Mouse (Mus musculus): ENCODE measurements at regions not wholly inside any gene's neighbourhood (a gene's known extent, or its start where the extent isn't known, plus 50 kb on each side); places are given as distances from the start of the nearest gene placed in this dataset.

DNA sequence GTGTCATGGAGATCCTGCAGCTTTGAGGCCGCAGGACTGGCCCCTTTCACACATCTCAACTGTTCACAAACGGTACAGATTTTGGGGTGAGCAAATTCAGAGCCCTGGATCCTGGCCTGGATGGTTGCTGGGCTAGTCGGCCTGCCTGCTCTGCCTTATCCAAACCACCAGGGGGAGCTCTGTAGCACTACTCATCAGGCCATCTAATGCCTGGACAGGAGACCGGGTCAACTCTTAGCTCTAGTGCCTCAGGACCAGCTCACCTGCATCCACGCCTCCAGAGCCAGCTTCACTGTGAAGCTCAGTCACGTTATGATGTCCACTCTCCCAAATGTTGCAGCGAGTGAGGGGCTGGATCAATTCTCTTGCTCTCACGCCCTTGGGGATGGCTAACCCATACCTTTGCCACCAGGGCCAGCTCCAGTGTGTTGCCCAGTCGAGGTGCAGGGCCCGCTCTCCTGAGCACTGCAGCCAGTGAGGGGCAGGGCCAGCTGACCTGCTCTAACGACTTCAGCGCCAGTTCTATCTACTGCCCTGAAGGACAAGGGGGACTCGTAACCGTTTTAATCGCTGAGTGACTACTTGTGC is 206.8 kb downstream of the Etnk1 start:
- DNase-seq, result peak; percentile 45 to 50

DNA sequence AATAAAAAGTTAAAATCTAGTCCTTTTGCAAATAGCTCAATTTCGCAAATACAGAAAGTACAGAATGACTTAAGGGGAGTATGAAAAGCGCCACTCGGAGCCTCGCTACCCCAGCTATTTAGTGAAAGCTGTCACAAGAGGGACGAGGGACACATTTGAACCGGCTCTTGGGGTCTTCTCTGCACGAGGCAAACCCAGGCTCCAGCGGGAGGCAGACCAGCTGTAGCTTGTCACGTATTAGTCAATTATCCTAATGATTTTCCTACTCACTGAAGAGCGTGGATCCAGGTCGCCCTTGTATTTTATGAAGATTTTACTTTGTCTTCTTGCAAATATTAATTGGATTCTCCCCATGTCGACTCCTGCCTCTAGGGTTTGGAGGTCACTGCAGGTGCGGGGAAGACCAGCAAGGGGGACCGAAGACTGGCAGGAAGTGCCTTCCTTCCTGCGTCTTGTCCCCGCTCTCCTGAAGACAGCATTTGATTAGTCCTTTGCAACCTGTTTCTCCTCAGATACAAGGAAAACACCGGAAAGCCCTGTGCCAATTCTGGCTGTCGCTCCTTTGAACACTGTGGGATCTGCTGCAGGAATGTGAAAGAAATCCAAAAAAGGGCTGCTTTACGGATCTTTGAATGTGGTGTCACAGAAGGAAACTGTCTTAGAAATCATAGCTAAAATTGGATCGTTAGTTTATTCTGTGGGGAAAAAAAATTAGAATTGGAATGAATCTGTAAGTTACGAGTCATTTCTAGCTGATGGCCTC is 209.1 kb downstream of the Etnk1 start:
- no peak for DNase-seq

DNA sequence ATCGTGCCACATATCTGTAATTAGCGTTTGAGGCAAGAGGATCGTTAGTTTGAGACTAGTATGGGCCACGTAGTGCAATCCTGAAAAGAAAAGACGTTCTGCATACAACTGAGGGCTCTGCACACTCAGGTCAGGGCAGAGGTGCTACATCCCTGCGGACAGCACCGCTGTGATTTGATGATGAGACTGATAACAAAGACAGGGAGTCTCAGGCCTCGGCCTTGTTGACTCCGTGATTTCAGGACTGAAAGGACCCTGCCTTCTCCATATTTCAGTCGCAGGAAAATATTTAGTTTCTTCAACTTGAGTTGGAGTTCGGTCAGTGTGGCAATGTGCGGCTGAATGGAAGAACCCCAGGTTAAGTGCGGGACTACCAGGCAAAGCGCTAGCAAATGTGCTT is 210.1 kb downstream of the Etnk1 start:
- DNase-seq, result no peak

DNA sequence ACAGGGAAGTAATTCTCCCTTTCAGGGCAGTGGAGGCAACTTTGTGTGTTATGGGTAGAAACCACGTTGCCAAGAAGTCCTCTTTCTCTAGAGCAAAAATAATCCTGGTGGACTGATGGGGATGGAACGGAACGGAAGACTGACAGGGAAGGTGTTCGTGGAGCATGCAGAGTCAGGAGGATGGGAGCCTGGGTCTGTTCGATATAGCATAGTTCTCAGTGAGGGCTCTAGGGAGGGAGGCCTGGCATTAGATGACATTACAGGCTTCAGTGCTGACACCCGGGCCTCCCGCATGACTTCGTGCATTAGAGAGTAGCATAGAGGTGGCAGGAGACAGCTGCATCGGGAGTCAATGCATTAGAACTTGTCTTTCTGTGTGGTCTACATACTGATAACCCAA is 211.1 kb downstream of the Etnk1 start:
- DNase-seq, result no peak

DNA sequence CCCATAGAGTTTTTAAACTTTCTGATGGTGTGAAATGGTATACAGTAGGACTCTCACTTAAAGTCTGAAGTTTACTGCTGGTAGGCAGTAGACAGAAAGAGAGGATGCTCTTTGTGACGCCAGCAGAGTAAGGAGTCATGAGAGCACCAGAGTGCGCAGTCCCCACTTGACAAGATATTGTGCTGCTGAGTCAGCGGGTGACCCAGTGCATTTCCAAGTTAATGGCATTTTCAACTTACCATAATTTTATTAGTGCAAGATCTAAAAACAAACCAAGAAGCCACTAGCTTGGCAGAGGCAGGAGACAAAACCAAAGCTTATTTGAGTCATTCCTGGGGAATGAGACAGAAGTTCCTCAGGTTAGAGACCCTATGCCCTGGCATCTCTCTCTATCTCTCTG is 213.5 kb downstream of the Etnk1 start:
- DNase-seq, result no peak

DNA sequence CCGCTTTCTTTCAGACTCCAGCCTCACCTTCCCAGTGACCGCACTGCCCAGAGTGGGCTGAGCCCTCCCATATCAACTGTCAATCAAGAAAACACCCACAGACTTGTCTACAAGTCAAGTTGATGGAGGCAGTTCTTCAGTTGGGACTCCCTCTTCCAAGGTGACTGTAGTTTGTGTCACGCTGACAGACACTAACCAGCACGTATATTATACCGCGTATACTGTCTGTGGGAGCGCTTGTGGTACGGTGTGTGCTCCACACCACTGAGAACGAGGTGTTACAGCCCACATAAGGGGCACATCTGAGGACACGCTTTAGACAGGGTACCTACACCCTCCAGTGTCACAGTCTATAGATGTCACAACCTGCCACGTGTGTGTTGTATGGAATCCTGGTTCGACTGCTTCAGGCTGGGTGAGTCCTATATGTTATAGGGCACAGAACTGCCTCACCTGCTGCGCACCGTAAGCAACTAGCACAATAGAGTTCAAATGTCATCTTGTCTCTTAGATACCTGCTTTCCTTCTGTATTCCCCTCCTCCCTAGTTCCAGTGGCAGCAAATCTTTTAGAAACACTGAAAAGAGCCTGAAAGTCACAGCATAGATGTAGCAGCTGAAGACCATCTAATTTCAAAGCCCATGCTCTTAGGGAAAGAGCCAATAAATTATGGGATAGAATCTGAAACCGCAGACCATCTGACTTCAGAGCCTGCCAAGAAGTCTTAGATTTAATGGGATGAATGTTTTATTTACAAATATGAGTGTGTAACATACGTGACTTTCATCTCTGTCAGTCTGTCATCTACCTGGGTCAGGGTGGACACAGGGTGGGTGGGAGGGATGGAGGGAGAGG is 219.8 kb downstream of the Etnk1 start:
- no peak for DNase-seq

DNA sequence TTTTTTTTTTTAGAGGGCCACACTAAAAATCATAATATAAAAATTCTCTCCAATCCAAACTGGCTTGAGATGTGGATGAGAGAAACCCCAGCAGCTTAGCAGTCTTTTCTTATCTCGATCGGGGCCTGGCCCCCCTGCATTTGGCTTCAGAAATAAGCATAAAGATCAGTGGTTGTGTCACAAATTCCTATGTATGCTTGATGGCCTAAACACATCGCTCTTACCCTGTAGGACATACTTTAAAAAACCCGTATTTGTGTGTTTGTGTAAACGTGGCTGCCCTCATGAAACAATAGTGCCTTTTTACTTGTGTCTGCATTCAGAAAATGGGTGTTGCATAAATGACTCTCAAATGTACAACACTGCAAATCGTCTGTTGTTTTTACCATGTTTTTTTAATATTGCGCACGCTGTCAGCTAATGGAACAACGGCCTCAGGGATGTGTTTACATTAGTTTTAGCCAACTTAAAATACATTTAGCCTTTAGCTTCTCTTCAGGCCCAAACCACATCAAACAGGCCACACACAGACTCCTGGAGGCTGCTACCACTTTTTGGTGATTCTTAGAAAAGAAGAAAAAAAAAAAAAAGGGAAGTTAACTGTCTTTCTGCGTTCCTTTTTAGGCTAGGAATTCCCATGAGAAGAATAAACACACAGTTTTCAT is 226.7 kb downstream of the Etnk1 start:
- DNase-seq, result no peak

DNA sequence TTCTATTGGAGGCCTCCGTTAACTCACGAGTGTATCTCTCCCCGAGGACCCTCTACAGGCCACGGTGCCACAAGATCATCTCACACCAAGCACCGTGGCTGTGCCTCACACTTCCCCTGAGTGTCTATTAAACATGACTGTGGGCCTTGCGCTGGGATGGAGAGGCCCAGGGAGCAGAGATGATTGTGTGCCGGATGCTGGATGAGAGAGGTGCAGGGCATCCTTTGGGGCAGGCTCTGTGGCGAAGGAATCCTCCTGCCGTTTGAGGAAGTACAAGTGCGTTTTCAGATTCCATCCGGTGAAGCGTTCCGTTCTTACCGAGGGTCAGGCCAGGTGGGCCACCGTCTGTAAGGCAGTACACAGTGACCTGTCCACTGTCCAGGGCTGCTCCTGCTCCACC is 227.4 kb downstream of the Etnk1 start:
- DNase-seq, result no peak

DNA sequence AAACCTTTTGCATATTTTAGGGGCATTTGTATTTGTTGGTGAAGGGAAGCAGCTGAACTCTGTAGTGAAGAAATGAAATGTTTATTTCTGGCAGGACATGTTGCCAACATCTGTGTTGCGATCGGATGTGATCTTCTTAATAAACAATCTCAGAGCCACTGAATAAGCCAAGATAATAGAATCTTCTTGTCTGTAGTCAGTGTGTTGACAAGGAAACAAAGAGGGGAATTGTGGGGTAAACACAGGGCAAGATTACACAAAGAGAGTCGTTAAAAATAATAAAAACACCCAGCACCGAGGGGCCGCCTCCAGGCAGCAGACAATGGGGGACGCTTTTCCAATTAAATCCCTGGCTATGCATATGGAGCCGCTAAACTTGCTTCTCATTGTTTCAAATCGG is 234.4 kb downstream of the Etnk1 start:
- no peak for DNase-seq

DNA sequence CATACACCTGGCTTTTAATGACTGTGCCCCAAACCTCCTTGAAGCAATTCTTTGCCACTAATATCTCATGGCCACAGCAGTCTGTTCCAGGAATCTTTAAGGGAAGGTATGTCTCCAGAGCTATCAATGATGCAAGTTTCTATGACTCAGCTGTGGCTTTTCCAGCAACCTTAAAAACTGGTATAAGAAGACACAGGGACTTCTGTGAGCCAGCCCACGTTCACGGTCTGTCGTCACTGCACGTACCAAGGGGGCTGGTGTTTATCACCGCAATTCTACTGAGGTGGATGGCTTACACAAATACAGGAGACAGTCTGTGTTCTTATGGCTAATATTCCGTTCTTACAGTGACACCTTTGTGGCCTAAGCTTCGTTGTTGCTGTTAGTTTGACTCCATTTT is 234.9 kb downstream of the Etnk1 start:
- DNase-seq, result no peak

DNA sequence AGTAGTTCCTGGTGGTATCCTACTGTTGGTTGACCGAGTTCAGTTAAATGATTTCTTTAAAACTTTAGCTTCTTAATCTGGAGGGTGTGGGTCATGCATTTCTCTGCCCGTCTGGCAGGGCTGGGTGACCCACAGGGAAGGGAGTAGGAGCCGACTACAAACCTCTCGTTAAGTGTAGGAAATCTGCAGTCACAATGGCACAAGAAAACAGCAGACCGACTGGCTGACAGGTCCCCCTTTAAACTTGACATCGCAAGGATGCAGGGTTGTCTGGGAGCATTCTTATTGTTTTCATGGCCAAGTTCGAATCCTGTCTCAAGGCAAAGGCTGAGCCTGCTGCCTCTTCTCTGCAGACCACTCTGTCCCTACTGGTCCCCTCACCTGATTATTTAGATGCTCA is 235.7 kb downstream of the Etnk1 start:
- no peak for DNase-seq

DNA sequence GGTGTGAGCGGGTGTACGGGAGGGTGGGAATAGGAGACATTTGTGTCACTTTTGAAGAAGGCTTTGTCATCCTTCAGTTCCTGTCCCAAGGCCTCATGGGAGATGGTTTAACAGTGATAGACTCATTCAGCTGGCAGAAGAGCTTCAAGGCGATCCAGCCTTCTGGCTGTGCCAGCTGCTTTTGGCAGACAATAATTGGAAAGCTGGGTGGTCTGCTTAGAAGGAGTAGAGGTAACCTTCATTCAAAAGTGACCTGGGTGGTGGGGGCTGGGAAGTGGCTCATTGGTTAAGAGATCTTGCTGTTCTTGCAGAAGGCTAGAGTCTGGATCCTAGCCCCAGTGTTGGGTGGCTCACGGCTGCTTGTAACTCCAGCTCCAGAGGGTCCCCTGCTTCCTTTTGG is 237.5 kb downstream of the Etnk1 start:
- DNase-seq, result no peak

DNA sequence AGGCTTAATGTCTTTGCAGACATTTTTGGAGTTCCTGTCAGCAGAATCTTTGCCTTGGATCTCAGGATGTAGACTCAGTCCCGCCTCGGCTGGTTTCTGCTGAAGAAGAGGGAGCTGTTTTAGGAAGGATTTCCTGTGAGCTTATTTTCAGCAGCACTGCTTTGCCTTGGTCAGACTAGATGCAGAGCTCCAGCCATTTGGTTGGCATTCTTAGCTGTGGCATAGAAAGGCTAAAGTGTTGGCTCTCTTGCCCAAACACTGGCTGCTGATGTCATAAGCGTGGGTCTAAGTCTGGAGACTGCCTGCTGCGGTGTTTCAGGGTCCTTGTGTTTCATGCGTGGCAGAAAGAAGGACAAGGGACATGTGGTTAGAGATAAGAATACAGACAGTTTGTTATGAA is 245.0 kb downstream of the Etnk1 start:
- DNase-seq, result no peak

DNA sequence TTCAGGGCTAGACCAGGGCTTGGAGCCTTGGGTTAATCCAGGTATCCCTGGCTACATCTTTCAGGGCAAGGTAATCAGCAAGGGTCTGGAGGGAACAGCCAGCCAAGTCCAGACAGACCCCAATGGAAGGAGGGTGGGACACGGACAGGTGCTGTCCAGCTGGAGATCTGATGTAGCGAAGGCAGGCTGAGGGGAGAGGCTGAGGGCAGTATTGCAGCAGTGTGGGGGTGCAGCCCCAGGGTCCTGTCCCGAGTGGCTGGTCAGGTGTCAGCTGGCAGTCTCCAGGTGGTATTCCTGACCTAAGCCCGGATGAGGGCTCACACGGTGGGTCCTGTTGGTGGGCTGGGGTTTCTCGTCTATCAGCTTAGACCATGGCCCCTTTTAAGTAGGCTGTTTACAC is 245.7 kb downstream of the Etnk1 start:
- no peak for DNase-seq

DNA sequence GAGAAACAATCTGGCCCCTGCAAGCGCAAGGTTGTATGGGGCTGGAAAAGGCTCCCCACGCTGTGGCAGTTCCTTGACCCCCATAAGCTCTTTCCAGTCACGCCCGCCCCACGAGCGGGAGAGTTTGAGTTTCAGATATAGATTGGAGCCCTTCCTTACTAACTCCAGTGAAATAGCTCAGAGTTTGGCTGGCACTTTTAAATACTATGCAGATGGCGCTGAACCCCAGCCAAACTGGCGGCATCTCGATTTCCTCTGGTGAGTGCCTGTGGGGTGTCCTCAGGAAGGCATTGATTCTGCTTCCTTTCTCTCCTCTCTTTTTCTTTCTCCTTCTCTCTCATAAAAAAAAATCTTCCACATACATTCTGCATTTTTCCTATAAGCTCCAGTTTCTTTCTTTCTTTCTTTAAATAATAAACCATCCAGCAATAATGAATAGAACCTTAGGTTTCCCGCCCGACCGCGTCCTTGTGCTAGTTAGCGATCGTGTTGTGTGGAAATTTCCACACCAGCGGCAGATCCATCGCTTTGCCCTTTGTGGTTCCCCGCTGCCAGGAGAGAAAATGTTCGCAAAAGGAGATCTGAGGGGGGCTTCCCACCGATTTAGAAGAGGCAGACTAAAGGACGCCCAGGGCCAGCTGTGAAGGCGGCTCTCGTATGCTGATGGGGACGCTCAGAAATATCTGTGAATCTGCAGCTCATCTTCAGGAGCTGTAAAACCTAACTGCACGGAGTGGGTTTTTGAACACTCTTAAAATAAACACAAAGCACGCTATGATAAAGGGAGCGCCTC is 247.8 kb downstream of the Etnk1 start:
- no peak for DNase-seq

DNA sequence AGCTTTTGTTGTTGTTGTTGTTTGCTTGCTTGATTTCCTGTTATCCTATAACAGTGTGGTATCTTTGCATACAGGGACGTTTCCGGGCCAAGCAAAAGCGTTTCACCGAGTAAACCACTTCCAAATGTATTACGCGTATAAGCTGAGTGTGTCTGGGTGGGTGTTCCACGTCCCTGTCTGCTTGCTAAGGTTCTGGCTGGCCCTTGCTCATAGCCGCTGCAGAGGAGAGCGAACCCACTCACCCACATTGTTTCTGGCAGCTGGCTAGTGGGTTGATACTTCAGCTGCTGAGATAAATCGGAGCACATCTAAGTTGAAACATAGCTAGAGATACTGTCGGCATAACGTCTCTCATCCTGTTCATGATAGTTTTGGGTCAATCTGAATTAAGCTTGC is 248.4 kb downstream of the Etnk1 start:
- DNase-seq, result no peak

DNA sequence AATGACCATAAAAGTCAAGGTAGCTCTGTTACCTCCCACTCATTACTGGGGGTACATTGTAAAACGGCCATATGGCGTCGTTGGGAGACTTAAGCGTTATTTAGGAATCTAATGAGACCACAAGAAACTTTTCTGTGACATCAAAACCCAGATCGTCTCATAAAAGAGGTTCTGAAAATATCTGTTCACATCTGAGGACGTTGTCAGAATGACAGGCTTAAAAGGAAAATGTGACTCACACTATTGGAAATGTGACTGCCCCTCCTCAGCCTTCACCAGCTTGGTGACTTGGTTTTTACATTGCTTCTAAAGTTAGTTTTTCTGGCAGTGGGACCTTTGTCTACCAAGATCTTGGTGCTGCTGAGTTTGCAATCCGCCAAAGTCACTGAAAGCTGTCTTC is 252.9 kb downstream of the Etnk1 start:
- no peak for DNase-seq

DNA sequence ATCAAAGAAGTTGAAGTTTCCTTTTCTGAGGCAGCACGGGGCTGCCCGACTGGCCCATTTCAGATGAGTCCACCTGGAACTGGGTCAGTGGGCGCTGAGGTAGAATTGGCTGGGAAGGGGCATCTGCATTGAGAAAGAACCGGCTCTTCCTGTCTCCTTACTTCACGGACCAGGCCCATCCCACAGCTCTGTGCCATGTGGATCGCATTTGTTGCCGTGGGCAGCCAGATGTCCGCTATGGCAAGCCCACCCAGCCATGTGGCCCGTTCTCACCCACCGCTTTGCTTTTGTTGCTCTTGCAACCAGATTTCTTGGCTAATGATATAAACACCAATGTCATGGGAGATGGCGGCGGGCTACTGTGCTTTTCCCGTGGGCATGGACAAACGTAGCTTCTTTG is 256.0 kb downstream of the Etnk1 start:
- DNase-seq, result no peak

DNA sequence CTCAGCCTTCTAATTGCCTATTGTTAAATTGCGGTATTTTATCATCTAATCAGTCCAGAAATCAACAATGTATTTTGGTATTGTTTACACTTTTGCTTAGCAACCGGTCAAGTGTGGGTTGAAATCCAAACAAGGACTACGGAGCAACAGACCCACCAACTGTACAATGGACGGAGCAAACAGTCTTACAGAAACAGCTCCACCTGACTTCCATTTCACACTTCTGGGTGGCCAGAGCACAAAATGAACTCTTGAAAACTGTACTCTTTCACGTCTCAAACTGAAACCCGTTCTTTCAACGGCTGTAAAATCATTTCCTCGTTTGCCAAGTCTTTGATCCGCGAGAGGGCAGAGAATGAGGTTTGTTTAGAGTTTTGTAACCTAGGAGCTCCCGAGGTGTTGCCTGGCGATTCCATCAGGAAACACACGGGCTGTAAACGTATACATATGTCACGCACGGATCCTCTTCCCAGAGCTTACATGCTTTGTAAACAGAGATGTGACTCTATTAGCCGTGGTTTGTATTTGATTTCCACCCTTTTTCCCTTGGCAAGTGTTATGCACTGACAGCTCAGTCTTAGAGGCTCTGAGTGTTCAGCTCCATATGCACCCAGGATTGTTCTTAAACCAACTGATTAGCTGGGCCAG is 258.3 kb downstream of the Etnk1 start:
- DNase-seq, result no peak

DNA sequence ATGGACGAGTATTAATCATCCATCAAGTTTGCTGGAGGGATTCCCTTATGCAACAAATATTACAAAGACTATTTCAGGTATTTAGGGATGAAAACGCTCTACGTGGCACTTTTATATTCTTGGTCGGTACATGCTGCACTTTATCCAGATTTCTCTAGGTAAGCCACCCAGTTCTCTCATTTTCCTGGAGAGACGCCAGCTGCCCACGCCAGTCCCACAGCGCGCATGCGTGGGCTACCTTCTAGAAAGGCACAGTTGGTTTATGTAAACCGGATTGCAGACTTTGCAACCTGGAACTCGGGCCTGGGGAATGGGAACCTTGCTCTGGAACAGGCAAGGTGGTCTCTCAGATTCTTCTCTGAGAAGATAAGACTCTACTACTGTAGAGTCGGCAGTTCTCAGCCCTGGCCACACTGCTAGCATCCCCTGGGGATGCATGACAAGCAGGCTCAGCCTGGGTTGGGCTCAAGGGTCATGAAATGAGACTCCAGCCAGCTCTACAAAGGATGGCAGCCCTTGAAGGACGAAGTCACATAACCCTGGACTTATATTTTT is 265.0 kb downstream of the Etnk1 start:
- no peak for DNase-seq

DNA sequence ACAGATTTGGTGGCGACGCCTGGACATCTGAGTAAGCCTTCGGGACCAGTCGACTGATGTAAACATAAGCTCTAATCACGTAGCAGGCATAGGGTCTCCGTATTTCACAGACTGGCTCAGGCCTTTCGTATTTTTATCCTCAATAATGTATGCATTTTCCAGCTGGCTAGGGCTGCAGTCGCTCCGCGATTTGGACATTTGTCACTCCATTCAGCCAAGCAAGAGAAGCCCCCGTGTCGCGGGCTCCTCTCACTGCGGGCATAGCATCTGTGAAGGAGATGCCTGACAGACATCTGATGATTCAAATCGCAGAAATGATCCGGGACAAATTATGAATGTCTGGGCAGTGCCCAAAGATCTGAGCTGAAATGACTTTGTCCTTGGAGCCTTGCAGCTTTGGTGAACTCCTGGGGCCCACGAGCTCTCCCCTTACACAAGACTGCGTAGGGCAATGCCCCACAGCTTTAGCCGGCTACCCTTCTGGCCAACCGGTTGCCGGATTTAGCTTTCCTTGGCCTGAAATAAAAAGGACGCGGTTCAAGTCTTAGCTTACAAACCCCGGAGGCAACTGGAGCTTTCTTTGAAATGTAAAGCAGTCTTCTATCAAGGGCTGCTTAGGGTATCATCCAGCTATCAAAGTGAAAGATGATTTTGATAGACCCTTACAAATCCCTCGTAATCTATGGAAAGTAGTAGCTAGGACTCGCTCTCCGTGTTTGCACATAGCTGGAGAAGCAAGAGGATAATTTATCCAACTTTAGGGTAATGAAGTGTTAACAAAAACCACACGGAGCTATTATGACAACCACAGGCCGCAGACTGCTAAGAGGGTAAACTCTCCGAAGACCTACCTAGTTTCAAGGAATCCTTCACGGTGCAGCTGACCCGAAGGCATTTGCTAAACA is 270.6 kb downstream of the Etnk1 start:
- no peak for DNase-seq
